Mouse (Mus musculus) midbrain, embryonic 11.5 days (tissue): ENCODE data around the gene Synj2. TPM values are rescaled to one million over a fixed set of nuclear protein-coding genes. Genes with fewer than 3 reads are reported as not detected.
"Not testable (repeated sequence)": the region's sequence is repeated elsewhere in the genome, so short reads cannot be mapped to it uniquely, and the experiment has no call there.

ENCODE experiments used
- ATAC-seq: fragments of 200-750 bp; cut with Nextera tagmentation; 2 replicates; pipeline ENCODE4 v1.8.0; 2017; ENCODE audit warnings: moderate TSS enrichment, moderate library complexity; ENCODE audit not compliant: low FRiP score
- DNase-seq: peaks from one replicate; pipeline ENCODE4 v3.0.0; 2015; ENCODE audit warnings: low spot score; ENCODE audit errors: missing footprints
- H3K27ac ChIP-seq: fragments of 300-500 bp; sonication (generic); 2 replicates; pipeline ENCODE4 v1.5.1; 2014; ENCODE audit warnings: low read depth, low read length
- H3K27me3 ChIP-seq: fragments of 300-500 bp; sonication (generic); 2 replicates; pipeline ENCODE4 v1.6.1; 2014; ENCODE audit warnings: mild to moderate bottlenecking, low read length, moderate library complexity, mixed read lengths; ENCODE audit not compliant: control insufficient read depth, insufficient read depth
- H3K36me3 ChIP-seq: fragments of 300-500 bp; sonication (generic); 2 replicates; pipeline ENCODE4 v1.6.1; 2014; ENCODE audit warnings: mild to moderate bottlenecking, low read length, moderate library complexity, mixed read lengths; ENCODE audit not compliant: control insufficient read depth, insufficient read depth
- H3K4me1 ChIP-seq: fragments of 300-500 bp; sonication (generic); 2 replicates; pipeline ENCODE4 v1.6.1; 2014; ENCODE audit warnings: low read length; ENCODE audit not compliant: control insufficient read depth, insufficient read depth
- H3K4me2 ChIP-seq: fragments of 300-500 bp; sonication (generic); 2 replicates; pipeline ENCODE4 v1.6.1; 2014; ENCODE audit warnings: mild to moderate bottlenecking, moderate library complexity
- H3K4me3 ChIP-seq: fragments of 300-500 bp; sonication (generic); 2 replicates; pipeline ENCODE4 v1.5.1; 2014; ENCODE audit warnings: low read depth, low read length
- H3K9ac ChIP-seq: fragments of 300-500 bp; sonication (generic); 2 replicates; pipeline ENCODE4 v1.6.1; 2014; ENCODE audit warnings: low read length
- H3K9me3 ChIP-seq: fragments of 300-500 bp; sonication (generic); 2 replicates; pipeline ENCODE4 v1.6.1; 2016; ENCODE audit warnings: low read length; ENCODE audit not compliant: control insufficient read depth
- whole genome bisulfite sequencing: fragments of 180-500 bp; shearing (Covaris S2); extraction: QIAGEN DNeasy Blood & Tissue Kit; methylation state at CpG from one replicate; pipeline ENCODE4 v1.1.7; 2014; 5-methylcytosine and 5-hydroxymethylcytosine counted together
- polyA plus RNA-seq: library from polyadenylated mRNA; unstranded; fragments of >200 nt; fragmentation: Nextera tagmentation; extraction: Ambion mirVana; gene quantifications from 2 replicates; pipeline ENCODE4 v1.2.1, GENCODE M21; 2014

Gene Synj2
- polyA plus RNA-seq, 1 experiment from 2014 or later = 0.74 TPM

- H3K4me2 ChIP-seq = no peak overlapping the region
- no peak overlapping the region for H3K27ac ChIP-seq
- 63% methylated on average over 2 of the region's 2 CpGs for WGBS
- H3K4me1 ChIP-seq = no peaks in the 10 kb centered on the region
- H3K9me3 ChIP-seq = no peaks in the 10 kb centered on the region
- no peak for ATAC-seq
- H3K9ac ChIP-seq = no peak overlapping the region
- H3K27me3 ChIP-seq = no peaks in the 10 kb centered on the region
- no peak overlapping the region for H3K4me3 ChIP-seq
- DNase-seq = no peak
- no peaks in the 10 kb centered on the region for H3K36me3 ChIP-seq
These were observed 78.7 kb downstream of the Synj2 start for GRCm38 (mm10) chr17:6019776-6020175.

- WGBS = 67% methylated on average over 7 of the region's 7 CpGs
- Histone ChIP-seq H3K9me3 (no peaks in the 10 kb centered on the region), H3K4me2 (no peak overlapping the region), H3K4me1 (no peaks in the 10 kb centered on the region), H3K36me3 (no peaks in the 10 kb centered on the region), H3K4me3 (no peak overlapping the region), H3K27ac (no peak overlapping the region), H3K9ac (no peak overlapping the region), H3K27me3 (no peaks in the 10 kb centered on the region)
- ATAC-seq (no peak), DNase-seq (no peak)
These were observed 79.6 kb downstream of the Synj2 start for GRCm38 (mm10) chr17:6020636-6021035.

GRCm38 (mm10) chr17:6021374-6021789 is 80.3 kb downstream of the Synj2 start:
- H3K27me3 ChIP-seq, H3K9me3 ChIP-seq, H3K9ac ChIP-seq, DNase-seq, H3K4me1 ChIP-seq, ATAC-seq, H3K36me3 ChIP-seq, H3K27ac ChIP-seq, H3K4me3 ChIP-seq: not testable (repeated sequence)
- H3K4me2 ChIP-seq = peak overlapping the region; percentile 15; the same call in 1 of the 2 replicates
- WGBS = 53% methylated on average over 5 of the region's 5 CpGs

GRCm38 (mm10) chr17:6025831-6026230 is 84.8 kb downstream of the Synj2 start:
- no peak overlapping the region for H3K4me2 ChIP-seq
- DNase-seq (no peak), ATAC-seq (no peak)
- H3K9ac ChIP-seq = no peak overlapping the region
- no peaks in the 10 kb centered on the region for H3K9me3 ChIP-seq
- no peak overlapping the region for H3K4me3 ChIP-seq
- H3K27me3 ChIP-seq = no peaks in the 10 kb centered on the region
- H3K27ac ChIP-seq = no peak overlapping the region
- no peaks in the 10 kb centered on the region for H3K4me1 ChIP-seq
- no peaks in the 10 kb centered on the region for H3K36me3 ChIP-seq
- 84% methylated on average over 7 of the region's 7 CpGs for WGBS

- H3K36me3 ChIP-seq = no peaks in the 10 kb centered on the region
- H3K27ac ChIP-seq = no peak overlapping the region
- ATAC-seq (no peak), DNase-seq (no peak)
- WGBS = 43% methylated on average over 8 of the region's 8 CpGs
- H3K27me3 ChIP-seq = no peaks in the 10 kb centered on the region
- no peak overlapping the region for H3K9ac ChIP-seq
- H3K4me3 ChIP-seq = no peak overlapping the region
- no peak overlapping the region for H3K4me2 ChIP-seq
- H3K9me3 ChIP-seq = no peaks in the 10 kb centered on the region
- no peaks in the 10 kb centered on the region for H3K4me1 ChIP-seq
These were observed 94.6 kb downstream of the Synj2 start for GRCm38 (mm10) chr17:6035661-6036060.

GRCm38 (mm10) chr17:6036458-6036857 is 95.4 kb downstream of the Synj2 start:
- Histone ChIP-seq H3K27ac (no peak overlapping the region), H3K4me1 (no peaks in the 10 kb centered on the region), H3K9ac (no peak overlapping the region), H3K27me3 (no peaks in the 10 kb centered on the region), H3K4me3 (no peak overlapping the region), H3K4me2 (no peak overlapping the region), H3K36me3 (no peaks in the 10 kb centered on the region), H3K9me3 (no peaks in the 10 kb centered on the region)
- no peak for DNase-seq
- no peak for ATAC-seq
- 88% methylated on average over 8 of the region's 8 CpGs for WGBS

- ATAC-seq = no peak
- DNase-seq = no peak
- H3K9ac ChIP-seq = no peak overlapping the region
- 90% methylated on average over 11 of the region's 11 CpGs for WGBS
- H3K4me3 ChIP-seq = no peak overlapping the region
- no peaks in the 10 kb centered on the region for H3K36me3 ChIP-seq
- no peaks in the 10 kb centered on the region for H3K27me3 ChIP-seq
- H3K4me2 ChIP-seq = no peak overlapping the region
- no peak overlapping the region for H3K27ac ChIP-seq
- no peaks in the 10 kb centered on the region for H3K9me3 ChIP-seq
- no peaks in the 10 kb centered on the region for H3K4me1 ChIP-seq
These were observed 95.8 kb downstream of the Synj2 start for GRCm38 (mm10) chr17:6036872-6037271.

GRCm38 (mm10) chr17:6037507-6037906 is 96.4 kb downstream of the Synj2 start:
- no peaks in the 10 kb centered on the region for H3K36me3 ChIP-seq
- no peak overlapping the region for H3K27ac ChIP-seq
- no peak overlapping the region for H3K4me3 ChIP-seq
- H3K9ac ChIP-seq = no peak overlapping the region
- WGBS = 89% methylated on average over 10 of the region's 10 CpGs
- H3K4me2 ChIP-seq = no peak overlapping the region
- ATAC-seq (no peak), DNase-seq (no peak)
- H3K4me1 ChIP-seq = no peaks in the 10 kb centered on the region
- H3K9me3 ChIP-seq = no peaks in the 10 kb centered on the region
- H3K27me3 ChIP-seq = no peaks in the 10 kb centered on the region

GRCm38 (mm10) chr17:6052801-6053200 is 111.7 kb downstream of the Synj2 start:
- H3K27ac ChIP-seq = no peak overlapping the region
- H3K36me3 ChIP-seq = no peaks in the 10 kb centered on the region
- 49% methylated on average over 4 of the region's 4 CpGs for WGBS
- no peaks in the 10 kb centered on the region for H3K9me3 ChIP-seq
- H3K27me3 ChIP-seq = no peaks in the 10 kb centered on the region
- H3K9ac ChIP-seq = no peak overlapping the region
- no peak overlapping the region for H3K4me3 ChIP-seq
- no peaks in the 10 kb centered on the region for H3K4me1 ChIP-seq
- H3K4me2 ChIP-seq = no peak overlapping the region
- DNase-seq (no peak), ATAC-seq (no peak)

GRCm38 (mm10) chr17:6054934-6055355 is 113.9 kb downstream of the Synj2 start:
- no peaks in the 10 kb centered on the region for H3K9me3 ChIP-seq
- H3K9ac ChIP-seq = no peak overlapping the region
- ATAC-seq (no peak), DNase-seq (peak; percentile 94)
- WGBS = 19% methylated on average over 5 of the region's 5 CpGs
- no peaks in the 10 kb centered on the region for H3K27me3 ChIP-seq
- H3K4me2 ChIP-seq = no peak overlapping the region
- H3K36me3 ChIP-seq = no peaks in the 10 kb centered on the region
- H3K27ac ChIP-seq = no peak overlapping the region
- H3K4me3 ChIP-seq = no peak overlapping the region
- H3K4me1 ChIP-seq = no peaks in the 10 kb centered on the region
